Mouse (Mus musculus): Measurements from ENCODE around the gene Usp25. TPM values are rescaled to one million over a fixed set of nuclear protein-coding genes. Genes with fewer than 3 reads are reported as not detected.

Gene Usp25
- 10 to 100 TPM; 64.6 to 71.6 TPM for total RNA-seq (2021)
- long read RNA-seq, experiment 1, full-length matches to known transcripts, result 14 of 62 reads
- long read RNA-seq, experiment 1, partial matches to known transcripts, result 21 of 62 reads
- long read RNA-seq, experiment 1, other reads (novel, unspliced or antisense), result 27 of 62 reads
- long read RNA-seq, experiment 2, full-length matches to known transcripts, result 9 of 63 reads
- long read RNA-seq, experiment 2, partial matches to known transcripts, result 20 of 63 reads
- long read RNA-seq, experiment 2, other reads (novel, unspliced or antisense), result 34 of 63 reads

DNA sequence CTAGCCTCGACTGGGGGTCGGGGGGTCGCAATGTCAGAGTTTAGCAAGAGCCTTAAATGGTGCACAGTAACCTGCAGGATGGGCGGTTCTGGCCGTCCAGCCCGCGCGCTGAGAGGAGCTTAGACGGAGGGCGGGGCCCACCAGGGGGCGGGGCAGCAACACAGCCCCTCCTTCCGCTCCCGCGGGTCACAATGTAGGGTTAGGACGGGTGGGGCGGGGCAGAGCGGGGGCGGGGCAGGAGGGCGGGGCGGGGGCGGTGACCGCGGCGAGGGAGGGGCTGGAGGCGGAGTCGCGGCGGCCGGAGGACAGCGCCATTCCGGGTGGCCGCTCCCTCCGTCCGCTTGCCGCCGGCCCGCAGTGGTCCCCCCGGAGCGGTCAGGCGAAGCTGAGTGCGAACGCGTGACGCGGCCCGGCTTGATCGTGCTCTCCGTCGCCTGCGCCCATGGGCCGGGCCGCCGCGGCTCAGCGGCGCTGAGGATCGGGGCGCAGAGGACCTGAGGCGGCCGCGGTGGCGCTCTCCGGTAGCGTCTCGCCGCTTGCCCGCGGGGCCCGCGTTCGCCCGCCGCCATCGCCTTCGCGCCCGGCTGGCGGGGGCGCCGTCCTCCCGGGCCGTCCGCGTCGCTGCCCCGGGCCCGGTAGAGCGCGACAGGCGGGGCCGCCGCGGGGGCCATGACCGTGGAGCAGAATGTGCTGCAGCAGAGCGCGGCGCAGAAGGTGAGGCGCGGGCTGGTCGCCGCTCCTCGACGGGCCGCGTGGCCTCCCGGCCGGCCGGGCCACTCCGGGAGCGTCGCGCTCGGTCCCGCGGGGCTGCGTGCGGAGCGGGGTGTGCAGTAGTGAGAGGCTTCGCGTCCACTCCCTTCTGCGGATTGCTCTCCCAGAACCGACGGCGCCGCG lies at the start of gene Usp25:
TSS of gene Usp25 (plus strand) at position 280 of the 894 bp plus-strand sequence.
- DNase-seq (ENCODE audit: low spot score in 2 of 2), result peak; percentile 85 to 88

DNA sequence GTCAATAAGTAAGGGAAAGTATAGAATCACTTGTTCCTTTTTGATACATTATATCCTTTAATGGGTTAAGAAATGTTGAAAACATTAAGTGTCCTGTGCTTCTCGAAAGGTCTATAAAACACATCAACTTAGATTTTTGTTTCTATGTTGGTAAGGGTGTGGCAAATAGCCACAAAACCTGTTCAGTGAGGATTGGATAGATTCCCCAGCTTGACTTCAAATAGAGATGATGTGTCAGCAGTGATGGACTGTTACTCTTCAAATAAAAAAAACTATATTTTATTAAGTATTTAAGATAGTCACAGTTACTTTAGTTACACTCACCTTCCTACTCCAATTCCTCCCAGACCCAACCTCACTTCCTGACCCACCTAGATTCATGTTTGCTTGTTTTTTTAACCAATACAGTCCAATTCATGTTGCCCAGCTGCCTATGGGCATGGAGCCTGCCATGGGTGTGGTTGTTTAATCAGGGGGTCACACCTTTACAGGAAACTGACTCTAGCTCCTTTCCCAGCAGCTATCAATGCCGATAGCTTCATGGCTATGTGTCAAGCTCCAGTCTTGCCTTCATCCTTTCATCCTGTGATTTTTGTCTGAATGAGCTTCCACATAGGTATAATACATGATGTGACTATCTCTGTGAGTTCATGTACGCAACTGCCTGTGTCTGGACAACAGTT lies 45.8 kb upstream of the Usp25 start:
- no peak for DNase-seq (ENCODE audit: low spot score in 2 of 2)

DNA sequence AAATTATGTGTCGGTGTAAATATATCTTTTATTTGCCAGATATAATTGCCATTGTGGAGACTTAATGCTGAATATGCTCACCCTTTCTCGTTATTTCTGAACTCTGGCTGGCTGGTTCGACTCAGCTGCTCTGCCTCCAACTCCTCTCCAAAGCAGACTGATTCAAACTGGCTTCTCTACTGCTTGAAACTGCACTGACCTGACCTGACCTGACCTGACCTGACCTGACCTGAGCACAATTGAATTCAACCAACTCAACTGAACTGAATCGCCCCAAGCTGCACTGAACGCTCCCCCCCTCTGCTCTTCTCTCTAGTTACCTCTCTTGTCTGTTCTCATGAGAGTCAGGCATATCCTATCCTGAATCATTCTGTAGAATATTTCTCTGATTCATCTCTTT lies 42.3 kb upstream of the Usp25 start:
- DNase-seq (ENCODE audit: low spot score in 2 of 2), result no peak

DNA sequence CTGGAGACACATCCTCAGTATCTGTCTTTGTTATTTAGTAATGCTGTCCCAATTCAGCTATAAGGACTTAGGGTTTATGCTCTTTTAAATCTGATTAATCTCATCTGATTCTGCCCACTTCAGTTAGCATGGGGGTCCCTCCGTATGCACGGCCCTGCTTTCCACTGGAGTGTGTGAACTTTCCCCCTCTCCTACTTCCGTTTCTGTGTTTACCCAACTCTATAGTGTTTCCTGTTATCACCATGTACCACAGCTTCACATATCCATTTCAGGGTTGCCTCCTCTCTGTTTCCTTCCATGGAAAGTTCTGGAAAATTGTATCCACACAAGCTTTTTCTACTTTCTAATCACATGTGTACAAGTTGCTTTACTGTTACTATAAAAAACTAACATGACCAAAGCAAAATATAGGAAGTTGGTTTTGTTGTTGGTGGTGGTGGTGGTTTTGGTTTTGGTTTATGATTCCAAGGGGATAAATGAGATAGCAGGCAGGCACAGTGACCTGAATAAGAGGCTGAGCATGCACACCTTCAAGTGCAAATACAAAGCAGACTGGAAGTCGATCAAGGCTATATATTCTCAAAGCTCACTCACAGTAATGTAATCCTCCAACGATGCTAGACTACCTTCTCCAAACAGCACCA lies 36.6 kb upstream of the Usp25 start:
- DNase-seq (ENCODE audit: low spot score in 2 of 2), result no peak

DNA sequence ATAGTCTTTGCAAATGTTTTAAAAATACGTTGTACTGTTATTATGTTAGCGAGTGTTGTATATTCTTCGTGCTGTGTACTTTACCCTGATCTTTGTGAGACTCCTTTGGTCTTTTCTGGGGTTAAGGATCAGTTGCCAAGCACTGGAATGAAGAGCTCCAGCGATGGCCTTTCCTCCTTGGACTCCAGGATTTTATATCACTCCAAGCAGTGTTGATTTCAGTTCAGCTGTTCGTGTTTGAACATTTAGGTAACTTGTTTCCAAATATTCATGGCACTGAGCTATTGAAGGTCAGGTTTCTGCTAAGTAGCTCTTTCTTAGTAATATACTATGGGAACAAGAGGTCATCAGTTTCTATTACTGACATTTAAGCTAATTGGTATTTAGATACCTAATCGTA lies 29.8 kb upstream of the Usp25 start:
- DNase-seq (ENCODE audit: low spot score in 2 of 2), result no peak

DNA sequence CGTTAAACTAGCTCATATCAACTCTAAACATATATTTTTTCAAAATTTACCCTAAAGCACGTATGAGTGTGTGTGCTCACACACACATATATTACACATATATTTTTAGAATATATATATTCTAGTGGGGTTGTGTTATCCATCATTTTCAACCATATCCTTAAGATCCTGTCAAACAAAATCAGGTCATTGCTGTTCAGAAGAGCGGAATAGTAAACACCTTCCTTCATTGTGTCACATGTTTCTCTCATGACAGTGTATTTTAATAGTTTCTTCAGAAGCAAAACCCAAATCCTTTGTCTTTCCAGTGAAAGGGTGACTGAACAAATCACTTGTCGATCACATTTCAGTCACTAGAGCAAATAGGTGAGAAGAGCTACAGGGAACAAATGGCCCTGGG lies 25.8 kb upstream of the Usp25 start:
- no peak for DNase-seq (ENCODE audit: low spot score in 2 of 2)

DNA sequence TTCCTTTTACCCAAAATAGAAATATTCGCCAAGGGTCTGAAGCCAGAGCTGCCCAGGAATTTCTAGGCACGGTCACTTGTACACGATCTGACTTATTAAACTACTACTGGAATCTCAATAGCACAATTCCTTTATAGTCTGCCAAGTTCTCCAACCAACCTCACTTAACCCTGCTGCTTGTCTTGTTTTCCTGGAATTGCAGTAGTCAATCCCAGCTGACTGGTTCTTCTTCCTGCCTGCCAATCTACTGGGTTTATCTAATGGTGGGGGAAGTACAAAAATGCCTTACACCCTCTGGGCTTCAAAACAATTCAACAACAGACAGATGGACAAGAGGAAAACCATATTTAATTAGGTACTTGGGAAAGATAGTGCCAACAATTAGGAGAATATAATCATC lies 9.6 kb upstream of the Usp25 start:
- DNase-seq (ENCODE audit: low spot score in 2 of 2), result no peak

DNA sequence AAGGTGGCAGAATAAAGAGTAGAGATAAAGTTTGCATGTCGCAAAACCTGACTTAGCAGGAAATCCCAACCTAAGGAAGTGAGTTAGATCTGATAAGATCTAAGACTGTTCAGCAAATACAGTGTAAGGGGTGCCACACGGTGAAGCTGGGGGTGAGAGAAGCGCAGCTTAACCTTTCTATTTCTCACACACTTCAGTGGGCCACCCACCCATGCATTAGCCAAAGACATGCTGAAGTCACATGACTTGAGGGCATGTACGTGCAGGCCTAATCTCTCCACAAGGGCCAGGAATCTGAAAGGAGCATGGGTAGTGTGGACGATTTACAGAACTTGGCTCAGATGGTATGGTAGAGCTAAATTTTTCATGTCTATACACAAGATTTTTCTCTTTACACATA lies 4.3 kb upstream of the Usp25 start:
- no peak for DNase-seq (ENCODE audit: low spot score in 2 of 2)

DNA sequence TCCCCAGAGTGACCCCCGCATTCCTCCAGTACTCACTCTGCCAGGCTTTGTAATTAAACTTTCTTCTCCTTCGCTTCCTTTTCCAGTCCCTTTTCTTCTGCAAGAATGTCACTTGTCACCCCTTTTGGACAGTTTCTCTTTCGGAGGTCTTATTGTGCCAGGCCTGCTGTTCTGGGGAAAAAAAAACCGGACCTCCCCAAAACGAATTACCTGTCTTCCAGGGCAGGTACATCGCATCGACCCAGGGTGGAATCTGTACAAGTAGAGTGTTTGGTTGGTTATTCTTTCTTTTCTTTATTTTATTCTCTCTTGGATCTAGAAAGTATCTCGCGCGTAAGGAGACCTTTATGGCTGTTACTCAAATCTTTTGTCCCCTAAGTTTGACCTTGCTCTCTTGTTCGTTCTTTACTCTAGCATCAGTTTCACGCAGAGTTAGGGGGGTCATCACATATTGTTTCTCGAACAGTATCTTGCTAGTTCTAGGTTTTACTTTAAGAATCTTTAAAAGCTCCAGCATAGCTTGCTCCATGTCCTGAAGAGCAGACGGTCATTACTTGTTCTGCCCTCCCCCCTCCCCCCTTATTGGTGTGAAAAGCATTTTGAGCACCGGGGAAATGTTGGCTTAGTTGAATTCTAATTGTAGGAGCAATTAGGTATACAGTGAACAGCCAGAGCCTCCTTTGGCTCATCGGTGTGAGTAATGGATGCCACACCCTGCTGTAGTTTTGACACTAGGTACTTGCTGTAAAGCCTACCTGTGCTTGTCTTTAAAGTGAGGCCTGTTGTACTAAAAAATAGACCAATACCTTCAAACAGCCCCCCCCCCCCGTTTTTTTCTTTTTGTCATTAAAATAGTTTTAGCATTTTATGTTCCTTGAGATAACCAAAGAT lies 1.1 kb downstream of the Usp25 start:
- DNase-seq (ENCODE audit: low spot score in 2 of 2), result no peak

DNA sequence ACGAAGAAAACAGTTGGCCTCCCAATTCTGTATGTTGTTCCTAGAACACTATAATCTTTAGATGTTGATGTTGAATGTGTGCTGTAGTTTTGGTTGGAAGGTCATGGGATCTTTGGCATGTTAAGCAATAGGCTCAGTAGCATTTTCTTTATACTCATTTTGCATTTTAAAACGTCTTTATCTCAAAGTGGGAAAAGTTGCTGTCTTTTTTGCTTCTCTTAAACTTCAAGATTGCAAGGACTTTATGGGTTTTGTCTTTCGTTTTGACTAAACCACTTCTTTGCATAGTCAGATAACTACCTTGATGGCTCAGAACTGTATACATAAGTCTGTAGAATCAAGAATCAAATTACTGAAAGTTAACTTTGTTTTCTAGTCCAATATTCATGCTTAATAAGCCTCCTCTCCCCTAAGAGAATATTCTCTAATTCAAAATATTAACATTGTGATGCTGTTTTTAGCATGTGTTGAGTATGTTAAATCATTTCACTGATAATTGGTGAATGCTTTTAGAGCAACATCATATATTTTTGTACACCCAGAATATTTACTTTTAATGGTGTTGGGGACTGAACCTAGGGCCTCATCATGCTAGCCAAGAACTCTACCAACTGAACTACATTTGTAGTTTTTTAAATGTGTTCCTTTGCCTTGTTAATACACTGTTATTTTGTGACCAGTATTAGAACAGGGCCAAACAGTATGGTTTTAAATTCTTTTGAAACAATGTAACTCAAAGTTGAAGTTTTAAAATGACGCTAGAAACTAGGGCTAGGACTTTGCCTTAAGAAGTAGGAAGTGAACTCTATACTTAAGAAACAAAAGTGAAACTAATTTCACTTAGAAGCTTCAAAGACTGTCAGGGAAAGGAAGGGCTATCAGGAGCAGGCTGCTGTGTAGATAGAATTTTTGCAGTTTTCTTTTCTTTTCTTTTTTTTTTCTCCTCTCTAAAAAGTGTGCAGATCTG lies 2.2 kb downstream of the Usp25 start:
- no peak for DNase-seq (ENCODE audit: low spot score in 2 of 2)

DNA sequence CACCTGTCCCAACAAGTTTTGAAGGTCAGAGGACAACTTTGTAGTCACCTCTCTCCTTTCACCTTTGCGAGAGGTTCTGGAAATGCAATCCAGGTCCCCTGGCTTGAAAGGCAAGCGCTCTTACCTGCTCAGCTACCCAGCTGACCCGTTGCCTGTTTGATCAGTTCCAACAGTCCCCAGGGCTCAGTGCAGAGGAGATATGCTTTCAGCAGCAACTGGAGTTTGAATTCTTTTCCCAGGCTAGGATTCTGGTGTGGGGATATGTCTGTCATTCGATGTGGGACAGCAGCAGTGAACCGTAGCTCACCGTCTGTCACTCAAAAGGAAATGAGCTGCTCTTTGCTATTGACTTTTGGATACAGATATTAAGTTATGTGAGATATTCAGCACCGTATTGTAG lies 4.4 kb downstream of the Usp25 start:
- no peak for DNase-seq (ENCODE audit: low spot score in 2 of 2)

DNA sequence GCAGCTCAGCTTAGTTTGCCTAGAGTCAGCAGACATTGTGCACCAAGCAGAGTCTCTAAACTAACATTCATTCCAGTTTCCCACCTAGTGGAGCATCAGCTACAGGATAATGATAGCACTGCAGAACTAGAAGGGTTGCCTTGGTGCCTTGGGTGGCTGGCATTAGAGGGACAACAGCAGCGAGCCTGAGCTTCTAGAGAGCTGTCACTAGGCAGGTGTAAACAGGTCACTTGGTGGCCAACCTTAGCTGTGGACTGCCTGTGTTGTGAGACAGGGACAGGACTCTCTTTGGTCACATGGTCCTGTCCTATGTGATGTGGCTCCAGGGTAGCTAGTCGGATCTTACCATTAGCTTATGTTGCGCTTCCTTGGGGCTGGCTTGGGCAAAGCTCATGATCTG lies 6.7 kb downstream of the Usp25 start:
- no peak for DNase-seq (ENCODE audit: low spot score in 2 of 2)

DNA sequence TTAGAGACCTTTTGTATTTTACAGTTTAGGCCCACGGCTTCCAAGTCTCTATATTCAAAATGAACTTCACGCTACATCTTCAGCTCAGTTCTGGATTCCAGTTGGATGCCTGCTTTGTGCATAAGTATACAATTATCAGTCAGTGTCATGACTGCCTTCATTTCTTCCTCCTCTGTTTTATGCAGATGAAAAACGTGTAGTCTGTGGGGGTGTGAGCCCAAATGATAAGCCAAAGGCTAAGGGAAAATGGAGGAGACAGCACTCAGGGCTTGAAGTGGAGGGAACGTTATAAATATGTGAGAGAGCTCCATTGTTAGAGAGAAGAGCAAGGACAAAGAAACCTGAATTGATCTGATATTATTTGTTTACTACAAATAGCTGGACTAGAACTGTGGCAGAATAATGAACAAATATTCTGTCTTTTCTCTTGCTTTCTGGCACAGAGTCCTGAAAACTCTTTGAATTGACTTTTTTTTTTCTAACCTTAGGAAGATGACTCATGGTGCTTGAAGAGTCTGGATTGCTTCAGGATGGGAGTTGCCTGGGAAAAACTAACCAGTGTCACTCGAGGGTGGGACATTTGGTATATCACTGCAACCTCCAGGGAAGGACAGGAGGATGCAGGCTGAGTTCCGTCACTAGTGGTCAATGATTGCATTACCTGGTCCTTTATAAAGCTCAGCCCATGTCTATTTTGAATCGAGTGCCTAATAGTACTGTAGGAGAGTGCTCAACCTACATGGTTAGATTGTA lies 10.3 kb downstream of the Usp25 start:
- no peak for DNase-seq (ENCODE audit: low spot score in 2 of 2)

DNA sequence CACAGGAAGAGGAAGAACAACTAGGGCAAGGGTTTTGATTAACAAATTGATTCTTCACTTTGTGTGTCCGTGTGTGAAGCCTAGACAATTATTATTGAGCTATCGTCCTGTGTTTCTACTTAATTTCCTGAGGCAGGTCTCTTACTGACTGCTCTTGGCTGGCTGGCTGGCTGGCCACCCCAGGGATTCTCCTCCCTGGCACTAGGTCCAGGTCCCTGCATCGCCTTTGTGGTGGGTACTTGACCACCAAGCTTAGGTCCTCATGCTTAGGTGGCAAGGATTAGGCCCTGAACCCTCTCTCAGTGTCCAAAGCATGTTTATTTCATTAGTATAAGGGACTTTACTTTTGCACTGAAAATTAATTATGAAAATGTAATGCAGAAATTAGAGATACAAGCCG lies 12.6 kb downstream of the Usp25 start:
- DNase-seq (ENCODE audit: low spot score in 2 of 2), result no peak

DNA sequence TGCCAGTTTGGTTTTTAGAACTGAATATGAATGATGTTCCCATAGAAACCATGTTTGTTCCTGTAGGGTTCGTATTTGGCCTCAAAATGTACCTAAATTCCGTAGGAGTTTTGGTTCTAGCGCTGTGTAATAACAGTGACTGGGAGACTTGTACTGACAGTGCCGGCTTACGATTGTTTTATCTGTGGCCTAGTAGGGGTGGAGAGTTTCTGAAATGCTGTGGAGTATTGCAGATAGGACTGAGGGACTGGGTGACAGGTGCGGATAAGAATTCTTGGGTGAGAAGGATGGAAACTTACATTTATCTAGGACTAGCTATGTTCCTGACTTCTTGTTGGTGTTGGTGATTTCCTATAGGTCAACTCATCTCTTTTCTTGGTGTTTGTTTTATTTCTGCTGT lies 13.4 kb downstream of the Usp25 start:
- DNase-seq (ENCODE audit: low spot score in 2 of 2), result no peak

DNA sequence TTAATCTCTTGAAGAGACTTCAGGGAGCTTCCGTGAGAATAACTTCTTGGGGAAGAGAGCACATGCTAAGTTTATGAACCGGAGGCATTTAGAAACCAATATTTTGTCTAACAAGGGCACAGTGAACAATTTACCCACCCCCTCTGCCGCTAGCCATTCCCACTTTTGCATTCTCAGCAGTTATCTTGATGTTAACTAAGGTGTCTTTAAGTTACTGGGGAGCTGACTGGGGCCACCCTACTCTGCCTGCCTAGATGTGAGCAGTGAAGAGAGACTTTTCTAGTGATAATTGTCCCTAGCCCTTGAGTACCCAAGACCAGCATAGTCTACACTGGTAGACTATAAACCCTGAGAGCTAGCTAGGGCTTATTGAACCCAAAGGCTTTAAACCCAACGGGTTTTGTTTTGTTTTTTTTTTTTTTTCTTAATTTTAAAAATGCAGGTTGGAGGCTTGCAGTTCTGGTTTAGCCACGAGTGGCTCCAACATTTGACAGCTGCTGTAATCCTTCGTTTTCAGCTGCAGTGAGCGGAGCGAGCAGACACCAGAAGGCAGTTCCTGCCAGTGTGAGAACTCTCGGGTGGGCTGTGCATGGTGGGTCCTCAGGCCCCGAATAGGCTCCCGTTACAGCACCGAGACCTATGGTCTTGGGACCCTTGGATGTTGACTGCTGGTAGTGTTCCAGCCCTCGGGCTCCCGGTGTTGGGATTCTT lies 14.6 kb downstream of the Usp25 start:
- DNase-seq (ENCODE audit: low spot score in 2 of 2), result no peak

DNA sequence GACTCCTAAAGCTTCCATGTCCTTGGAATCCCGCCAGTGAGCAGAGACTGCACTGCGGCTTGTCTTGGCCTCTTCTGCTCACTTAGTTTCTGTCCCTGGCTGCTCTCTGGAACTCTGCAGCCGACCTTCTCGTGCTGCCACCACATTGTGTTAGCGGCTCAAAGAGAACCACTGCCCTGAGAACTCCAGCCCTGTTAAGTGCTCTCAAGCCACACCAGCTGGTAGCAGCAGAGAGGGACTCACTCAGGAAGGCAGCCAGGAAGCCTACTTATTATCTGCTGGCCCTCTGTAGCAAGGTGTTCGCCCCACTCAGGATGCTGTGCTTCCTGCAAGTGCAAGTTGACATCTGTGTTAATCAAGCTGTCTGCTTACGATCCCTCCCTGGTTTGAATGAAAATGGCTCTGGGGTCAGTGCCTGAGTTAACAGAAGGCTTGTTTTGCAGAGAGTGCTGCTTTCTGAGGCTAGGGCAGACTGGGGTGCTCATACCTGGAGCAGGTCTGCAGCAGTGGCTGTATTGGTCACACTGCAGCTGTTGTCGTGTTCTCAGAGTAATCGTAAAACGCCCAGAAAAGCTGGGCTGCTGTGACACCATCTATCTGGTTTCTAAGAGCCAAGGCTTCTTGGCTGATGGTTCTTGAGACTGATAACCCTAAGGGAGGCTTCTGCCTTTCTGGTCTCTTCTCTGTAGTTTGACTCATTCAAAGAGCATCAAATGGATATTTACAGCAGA lies 15.3 kb downstream of the Usp25 start:
- DNase-seq (ENCODE audit: low spot score in 2 of 2), result peak; percentile 36 to 75
